Mouse (Mus musculus): ENCODE results near the gene Calm2. TPM values are rescaled to one million over a fixed set of nuclear protein-coding genes. Genes with fewer than 3 reads are reported as not detected.
A peak's percentile ranks its signal among the peaks of the same experiment; 100 is the strongest.

Gene Calm2
- polyA plus RNA-seq, 1 experiment from 2014 or later, result 1,601 TPM

GRCm38 (mm10) chr17:87448881-87449280, 2.1 kb upstream of the Calm2 start:
- no peaks in the 10 kb centered on the region for H3K9me3 ChIP-seq (ENCODE audit: control insufficient read depth, low read length)
- no peak overlapping the region for H3K9ac ChIP-seq (ENCODE audit: low read depth, low read length)
- no peak overlapping the region for H3K27ac ChIP-seq (ENCODE audit: low read depth, low read length)
- ATAC-seq (ENCODE audit: low FRiP score), result no peak
- H3K4me1 ChIP-seq (replicated peaks; ENCODE audit: control insufficient read depth, insufficient read depth, low read length), result 0 out of 2 replicates have a peak, but pooled peaks cover 3% of the 10 kb centered on the region
- no peak for DNase-seq (ENCODE audit: low spot score)
- H3K36me3 ChIP-seq (ENCODE audit: control insufficient read depth, insufficient read depth, low read length), result no peaks in the 10 kb centered on the region
- H3K27me3 ChIP-seq (ENCODE audit: control insufficient read depth, insufficient read depth, low read length), result no peaks in the 10 kb centered on the region
- no peak overlapping the region for H3K4me2 ChIP-seq (replicated peaks; ENCODE audit: low read depth, low read length)
- WGBS, result 92% methylated on average over 8 of the region's 8 CpGs
- H3K4me3 ChIP-seq (ENCODE audit: low read depth, low read length), result no peak overlapping the region

- WGBS, result 93% methylated on average over 9 of the region's 9 CpGs
Observed at GRCm38 (mm10) chr17:87448339-87448738, 1.6 kb upstream of the Calm2 start.

GRCm38 (mm10) chr17:87447612-87448200, 971 bp upstream of the Calm2 start:
- Histone ChIP-seq H3K4me1 (replicated peaks; ENCODE audit: control insufficient read depth, insufficient read depth, low read length) (0 out of 2 replicates have a peak, but pooled peaks cover 5% of the 10 kb centered on the region), H3K36me3 (ENCODE audit: control insufficient read depth, insufficient read depth, low read length) (no peaks in the 10 kb centered on the region), H3K4me2 (replicated peaks; ENCODE audit: low read depth, low read length) (peak overlapping the region; percentile 59), H3K9me3 (ENCODE audit: control insufficient read depth, low read length) (no peaks in the 10 kb centered on the region), H3K27me3 (ENCODE audit: control insufficient read depth, insufficient read depth, low read length) (no peaks in the 10 kb centered on the region), H3K27ac (ENCODE audit: low read depth, low read length) (peak overlapping the region; percentile 98), H3K4me3 (ENCODE audit: low read depth, low read length) (peak overlapping the region; percentile 88), H3K9ac (ENCODE audit: low read depth, low read length) (peak overlapping the region; percentile 99)
- DNase-seq (ENCODE audit: low spot score) (no peak), ATAC-seq (ENCODE audit: low FRiP score) (0 out of 2 replicates have a peak, but pooled peaks have one; percentile 10)
- WGBS, result 39% methylated on average over 12 of the region's 12 CpGs

More at GRCm38 (mm10) chr17:87448339-87448738, 1.6 kb upstream of the Calm2 start:
- Histone ChIP-seq H3K4me1 (replicated peaks; ENCODE audit: control insufficient read depth, insufficient read depth, low read length) (0 out of 2 replicates have a peak, but pooled peaks cover 4% of the 10 kb centered on the region), H3K4me2 (replicated peaks; ENCODE audit: low read depth, low read length) (no peak overlapping the region), H3K9me3 (ENCODE audit: control insufficient read depth, low read length) (no peaks in the 10 kb centered on the region), H3K4me3 (ENCODE audit: low read depth, low read length) (no peak overlapping the region), H3K27me3 (ENCODE audit: control insufficient read depth, insufficient read depth, low read length) (no peaks in the 10 kb centered on the region), H3K9ac (ENCODE audit: low read depth, low read length) (no peak overlapping the region), H3K36me3 (ENCODE audit: control insufficient read depth, insufficient read depth, low read length) (no peaks in the 10 kb centered on the region), H3K27ac (ENCODE audit: low read depth, low read length) (no peak overlapping the region)
- no peak for ATAC-seq (ENCODE audit: low FRiP score)
- no peak for DNase-seq (ENCODE audit: low spot score)

- Histone ChIP-seq H3K9me3 (ENCODE audit: control insufficient read depth, low read length) (no peaks in the 10 kb centered on the region), H3K4me2 (replicated peaks; ENCODE audit: low read depth, low read length) (peak overlapping the region; percentile 76), H3K27ac (ENCODE audit: low read depth, low read length) (peak overlapping the region; percentile 98), H3K36me3 (ENCODE audit: control insufficient read depth, insufficient read depth, low read length) (no peaks in the 10 kb centered on the region), H3K27me3 (ENCODE audit: control insufficient read depth, insufficient read depth, low read length) (no peaks in the 10 kb centered on the region), H3K4me1 (replicated peaks; ENCODE audit: control insufficient read depth, insufficient read depth, low read length) (0 out of 2 replicates have a peak, but pooled peaks cover 5% of the 10 kb centered on the region), H3K4me3 (ENCODE audit: low read depth, low read length) (peak overlapping the region; percentile 88), H3K9ac (ENCODE audit: low read depth, low read length) (peak overlapping the region; percentile 99)
- WGBS, result under 1% methylated on average over 28 of the region's 86 CpGs
- DNase-seq (ENCODE audit: low spot score) (peak; percentile 84), ATAC-seq (ENCODE audit: low FRiP score) (peak; percentile 81)
Observed at GRCm38 (mm10) chr17:87445917-87446766, 593 bp downstream of the Calm2 start.

- Histone ChIP-seq H3K9ac (ENCODE audit: low read depth, low read length) (peak overlapping the region; percentile 99), H3K27me3 (ENCODE audit: control insufficient read depth, insufficient read depth, low read length) (no peaks in the 10 kb centered on the region), H3K4me2 (replicated peaks; ENCODE audit: low read depth, low read length) (peak overlapping the region; percentile 76), H3K9me3 (ENCODE audit: control insufficient read depth, low read length) (no peaks in the 10 kb centered on the region), H3K36me3 (ENCODE audit: control insufficient read depth, insufficient read depth, low read length) (no peaks in the 10 kb centered on the region), H3K4me3 (ENCODE audit: low read depth, low read length) (peak overlapping the region; percentile 88), H3K27ac (ENCODE audit: low read depth, low read length) (peak overlapping the region; percentile 98), H3K4me1 (replicated peaks; ENCODE audit: control insufficient read depth, insufficient read depth, low read length) (0 out of 2 replicates have a peak, but pooled peaks cover 5% of the 10 kb centered on the region)
- under 1% methylated on average over 13 of the region's 13 CpGs for WGBS
- DNase-seq (ENCODE audit: low spot score) (no peak), ATAC-seq (ENCODE audit: low FRiP score) (no peak)
Observed at GRCm38 (mm10) chr17:87445337-87445916, 1.3 kb downstream of the Calm2 start.

- H3K27ac ChIP-seq (ENCODE audit: low read depth, low read length), result no peak overlapping the region
- no peak for ATAC-seq (ENCODE audit: low FRiP score)
- WGBS, result 55% methylated on average over 4 of the region's 4 CpGs
- no peak overlapping the region for H3K9ac ChIP-seq (ENCODE audit: low read depth, low read length)
- no peak for DNase-seq (ENCODE audit: low spot score)
- peak overlapping the region; percentile 41 for H3K4me2 ChIP-seq (replicated peaks; ENCODE audit: low read depth, low read length)
- H3K4me3 ChIP-seq (ENCODE audit: low read depth, low read length), result peak overlapping the region; percentile 30
- no peaks in the 10 kb centered on the region for H3K36me3 ChIP-seq (ENCODE audit: control insufficient read depth, insufficient read depth, low read length)
- H3K4me1 ChIP-seq (replicated peaks; ENCODE audit: control insufficient read depth, insufficient read depth, low read length), result 0 out of 2 replicates have a peak, but pooled peaks cover 5% of the 10 kb centered on the region
- no peaks in the 10 kb centered on the region for H3K9me3 ChIP-seq (ENCODE audit: control insufficient read depth, low read length)
- H3K27me3 ChIP-seq (ENCODE audit: control insufficient read depth, insufficient read depth, low read length), result no peaks in the 10 kb centered on the region
Observed at GRCm38 (mm10) chr17:87444763-87445162, 2.0 kb downstream of the Calm2 start.

GRCm38 (mm10) chr17:87441537-87441936, 5.2 kb downstream of the Calm2 start:
- DNase-seq (ENCODE audit: low spot score), result no peak
- Histone ChIP-seq H3K4me3 (ENCODE audit: low read depth, low read length) (no peak overlapping the region), H3K4me1 (replicated peaks; ENCODE audit: control insufficient read depth, insufficient read depth, low read length) (0 out of 2 replicates have a peak, but pooled peaks cover 5% of the 10 kb centered on the region), H3K36me3 (ENCODE audit: control insufficient read depth, insufficient read depth, low read length) (no peaks in the 10 kb centered on the region), H3K27me3 (ENCODE audit: control insufficient read depth, insufficient read depth, low read length) (no peaks in the 10 kb centered on the region), H3K4me2 (replicated peaks; ENCODE audit: low read depth, low read length) (no peak overlapping the region), H3K9ac (ENCODE audit: low read depth, low read length) (no peak overlapping the region), H3K9me3 (ENCODE audit: control insufficient read depth, low read length) (no peaks in the 10 kb centered on the region), H3K27ac (ENCODE audit: low read depth, low read length) (no peak overlapping the region)
- ATAC-seq (ENCODE audit: low FRiP score), result no peak
- 95% methylated on average over 2 of the region's 2 CpGs for WGBS

- Histone ChIP-seq H3K9ac (ENCODE audit: low read depth, low read length) (no peak overlapping the region), H3K4me3 (ENCODE audit: low read depth, low read length) (no peak overlapping the region), H3K4me1 (replicated peaks; ENCODE audit: control insufficient read depth, insufficient read depth, low read length) (0 out of 2 replicates have a peak, but pooled peaks cover 5% of the 10 kb centered on the region), H3K27me3 (ENCODE audit: control insufficient read depth, insufficient read depth, low read length) (no peaks in the 10 kb centered on the region), H3K36me3 (ENCODE audit: control insufficient read depth, insufficient read depth, low read length) (0 out of 2 replicates have a peak, but pooled peaks cover 5% of the 10 kb centered on the region), H3K27ac (ENCODE audit: low read depth, low read length) (no peak overlapping the region), H3K9me3 (ENCODE audit: control insufficient read depth, low read length) (no peaks in the 10 kb centered on the region), H3K4me2 (replicated peaks; ENCODE audit: low read depth, low read length) (no peak overlapping the region)
- no peak for ATAC-seq (ENCODE audit: low FRiP score)
- WGBS, result 96% methylated on average over 2 of the region's 2 CpGs
- no peak for DNase-seq (ENCODE audit: low spot score)
Observed at GRCm38 (mm10) chr17:87439441-87439840, 7.3 kb downstream of the Calm2 start.
